Mouse (Mus musculus): Measurements from ENCODE around the gene AC129217.1. TPM values are rescaled to one million over a fixed set of nuclear protein-coding genes. Genes with fewer than 3 reads are reported as not detected.
A peak's percentile ranks its signal among the peaks of the same experiment; 100 is the strongest.
"Not testable (repeated sequence)": the region's sequence is repeated elsewhere in the genome, so short reads cannot be mapped to it uniquely, and the experiment has no call there.

The AC129217.1 gene
- polyA plus RNA-seq, 1 experiment from 2014 or later, result not detected

DNA sequence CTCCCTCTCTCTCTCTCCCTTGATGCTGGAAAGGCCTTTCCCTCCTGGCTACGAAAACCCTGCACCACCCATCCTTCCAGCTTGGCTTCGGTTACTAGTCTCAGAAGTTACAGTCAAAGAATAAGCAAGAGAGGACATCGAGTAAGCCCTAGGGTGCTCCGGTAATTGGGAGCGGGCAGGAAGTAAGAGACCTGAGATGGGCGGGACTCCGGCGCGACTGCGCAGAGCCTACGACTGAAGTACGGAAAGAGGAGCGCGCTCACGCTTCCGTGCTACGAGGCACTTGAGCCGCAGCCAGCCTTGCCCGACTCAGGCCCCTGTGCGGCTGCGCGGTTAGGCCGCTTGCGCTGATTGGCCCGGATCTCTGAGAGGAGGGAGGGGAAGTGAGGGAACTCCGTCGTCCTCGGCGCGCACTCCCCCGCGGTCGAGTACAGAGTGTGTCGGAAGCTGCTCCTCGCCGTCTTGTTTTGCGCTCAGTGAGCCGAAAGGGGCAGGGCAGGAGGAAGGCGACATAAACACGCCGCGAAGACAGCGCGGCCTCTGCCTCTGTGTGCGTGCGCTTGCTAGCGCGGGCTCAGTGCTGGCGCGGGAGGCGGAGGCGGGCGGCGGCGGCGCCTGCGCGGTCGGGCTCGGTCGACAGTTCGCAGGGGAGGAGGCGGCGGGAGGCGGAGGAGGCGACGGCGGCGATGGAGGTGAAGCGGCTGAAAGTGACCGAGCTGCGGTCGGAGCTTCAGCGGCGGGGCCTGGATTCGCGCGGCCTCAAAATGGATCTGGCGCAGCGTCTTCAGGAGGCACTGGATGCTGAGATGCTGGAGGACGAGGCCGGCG, 9.8 kb upstream of the AC129217.1 start, which contains the start of gene Hnrnpul2:
Gene Hnrnpul2, plus strand, starts transcription at position 415 of the 828 bp plus-strand sequence.
- under 1% methylated on average over 83 of the region's 83 CpGs for WGBS
- peak; percentile 96 for ATAC-seq (replicated peaks; ENCODE audit: low FRiP score)
- peak within 1 kb of the TSS; percentile 100 for H3K4me3 ChIP-seq (ENCODE audit: low read depth, low read length)
- peak within 1 kb of the TSS; percentile 99 for H3K27ac ChIP-seq (ENCODE audit: low read depth, low read length)
- no peaks in the 10 kb centered on the region for H3K27me3 ChIP-seq (ENCODE audit: control insufficient read depth, insufficient read depth, low read length)
- peak within 1 kb of the TSS; percentile 79 for H3K4me2 ChIP-seq (ENCODE audit: low read depth, low read length, severe bottlenecking)
- H3K9ac ChIP-seq (ENCODE audit: low read length), result peak within 1 kb of the TSS; percentile 98
- H3K9me3 ChIP-seq (ENCODE audit: control insufficient read depth, low read length), result no peaks in the 10 kb centered on the region
- peaks cover 7% of the 10 kb centered on the region; the same call in 1 of the 2 replicates for H3K36me3 ChIP-seq (ENCODE audit: control insufficient read depth, insufficient read depth, low read length)
- peak; percentile 97 for DNase-seq (ENCODE audit: low spot score)
- H3K4me1 ChIP-seq (replicated peaks; ENCODE audit: control insufficient read depth, insufficient read depth, low read length), result peaks cover 20% of the 10 kb centered on the region

GRCm38 (mm10) chr19:8820424-8820956, 9.1 kb upstream of the AC129217.1 start:
- no peak for DNase-seq (ENCODE audit: low spot score)
- no peaks in the 10 kb centered on the region for H3K27me3 ChIP-seq (ENCODE audit: control insufficient read depth, insufficient read depth, low read length)
- no peaks in the 10 kb centered on the region for H3K9me3 ChIP-seq (ENCODE audit: control insufficient read depth, low read length)
- H3K27ac ChIP-seq (ENCODE audit: low read depth, low read length), result peak overlapping the region; percentile 99
- ATAC-seq (replicated peaks; ENCODE audit: low FRiP score), result peak; percentile 29
- peak overlapping the region; percentile 98 for H3K9ac ChIP-seq (ENCODE audit: low read length)
- H3K4me3 ChIP-seq (ENCODE audit: low read depth, low read length), result peak overlapping the region; percentile 100
- peaks cover 20% of the 10 kb centered on the region for H3K4me1 ChIP-seq (replicated peaks; ENCODE audit: control insufficient read depth, insufficient read depth, low read length)
- WGBS, result under 1% methylated on average over 48 of the region's 48 CpGs
- H3K4me2 ChIP-seq (ENCODE audit: low read depth, low read length, severe bottlenecking), result peak overlapping the region; percentile 79
- peaks cover 12% of the 10 kb centered on the region; the same call in 1 of the 2 replicates for H3K36me3 ChIP-seq (ENCODE audit: control insufficient read depth, insufficient read depth, low read length)

GRCm38 (mm10) chr19:8821146-8821545, 8.4 kb upstream of the AC129217.1 start:
- Histone ChIP-seq H3K9me3 (ENCODE audit: control insufficient read depth, low read length) (no peaks in the 10 kb centered on the region), H3K27me3 (ENCODE audit: control insufficient read depth, insufficient read depth, low read length) (no peaks in the 10 kb centered on the region), H3K27ac (ENCODE audit: low read depth, low read length) (peak overlapping the region; percentile 99; the same call in 1 of the 2 replicates), H3K36me3 (ENCODE audit: control insufficient read depth, insufficient read depth, low read length) (peaks cover 15% of the 10 kb centered on the region), H3K4me3 (ENCODE audit: low read depth, low read length) (peak overlapping the region; percentile 100), H3K4me1 (replicated peaks; ENCODE audit: control insufficient read depth, insufficient read depth, low read length) (peaks cover 20% of the 10 kb centered on the region), H3K4me2 (ENCODE audit: low read depth, low read length, severe bottlenecking) (peak overlapping the region; percentile 79), H3K9ac (ENCODE audit: low read length) (peak overlapping the region; percentile 98)
- 3% methylated on average over 7 of the region's 7 CpGs for WGBS
- DNase-seq (ENCODE audit: low spot score) (no peak), ATAC-seq (replicated peaks; ENCODE audit: low FRiP score) (no peak)

DNA sequence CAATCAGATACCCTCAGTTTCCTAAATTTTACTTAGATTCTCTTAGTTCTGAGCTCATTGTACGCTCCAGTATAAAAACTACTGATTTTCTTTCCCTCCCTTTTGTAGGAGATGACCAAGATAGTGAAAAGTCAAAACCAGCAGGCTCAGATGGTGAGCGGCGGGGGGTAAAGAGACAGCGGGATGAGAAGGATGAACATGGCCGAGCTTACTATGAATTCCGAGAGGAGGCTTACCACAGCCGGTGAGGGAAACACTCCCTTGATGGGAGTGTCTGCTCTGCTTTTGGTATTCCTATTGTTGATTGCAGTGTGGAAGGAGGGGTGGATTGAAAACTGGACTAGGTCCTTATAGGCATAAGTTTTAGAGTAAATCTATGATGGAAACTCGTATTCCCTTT, 6.9 kb upstream of the AC129217.1 start:
- Histone ChIP-seq H3K4me3 (ENCODE audit: low read depth, low read length) (peak overlapping the region; percentile 100; the same call in 1 of the 2 replicates), H3K36me3 (ENCODE audit: control insufficient read depth, insufficient read depth, low read length) (peaks cover 27% of the 10 kb centered on the region), H3K9me3 (ENCODE audit: control insufficient read depth, low read length) (no peaks in the 10 kb centered on the region), H3K4me1 (replicated peaks; ENCODE audit: control insufficient read depth, insufficient read depth, low read length) (peaks cover 12% of the 10 kb centered on the region; the same call in 1 of the 2 replicates), H3K27me3 (ENCODE audit: control insufficient read depth, insufficient read depth, low read length) (no peaks in the 10 kb centered on the region), H3K4me2 (ENCODE audit: low read depth, low read length, severe bottlenecking) (peak overlapping the region; percentile 79), H3K27ac (ENCODE audit: low read depth, low read length) (no peak overlapping the region), H3K9ac (ENCODE audit: low read length) (peak overlapping the region; percentile 23; the same call in 1 of the 2 replicates)
- WGBS, result 86% methylated on average over 8 of the region's 8 CpGs
- DNase-seq (ENCODE audit: low spot score) (no peak), ATAC-seq (replicated peaks; ENCODE audit: low FRiP score) (no peak)

DNA sequence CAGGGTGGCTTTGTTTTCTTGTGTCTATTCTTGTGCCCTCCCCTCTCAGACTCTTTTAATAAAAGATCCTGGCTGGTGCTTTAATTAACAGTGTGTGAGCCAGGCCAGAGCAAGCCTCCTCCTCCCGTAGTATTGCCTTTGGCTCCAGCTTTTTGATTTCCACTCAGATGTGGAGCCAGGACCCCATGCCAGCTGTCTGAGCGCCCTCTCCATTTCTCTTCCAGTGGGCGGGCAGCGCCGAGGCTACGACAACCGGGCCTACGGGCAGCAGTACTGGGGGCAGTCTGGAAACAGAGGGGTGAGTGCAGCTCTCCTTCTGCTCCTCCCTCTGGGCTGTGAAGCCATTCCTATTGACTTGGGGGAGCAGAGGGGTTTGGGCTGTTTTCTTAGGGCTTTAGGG, 1.1 kb downstream of the AC129217.1 start:
- no peaks in the 10 kb centered on the region for H3K27me3 ChIP-seq (ENCODE audit: control insufficient read depth, insufficient read depth, low read length)
- H3K4me3 ChIP-seq (ENCODE audit: low read depth, low read length), result no peak overlapping the region
- DNase-seq (ENCODE audit: low spot score) (no peak), ATAC-seq (replicated peaks; ENCODE audit: low FRiP score) (no peak)
- 94% methylated on average over 8 of the region's 8 CpGs for WGBS
- H3K27ac ChIP-seq (ENCODE audit: low read depth, low read length), result no peak overlapping the region
- H3K4me2 ChIP-seq (ENCODE audit: low read depth, low read length, severe bottlenecking), result no peak overlapping the region
- no peaks in the 10 kb centered on the region for H3K4me1 ChIP-seq (replicated peaks; ENCODE audit: control insufficient read depth, insufficient read depth, low read length)
- no peaks in the 10 kb centered on the region for H3K9me3 ChIP-seq (ENCODE audit: control insufficient read depth, low read length)
- peaks cover 51% of the 10 kb centered on the region for H3K36me3 ChIP-seq (ENCODE audit: control insufficient read depth, insufficient read depth, low read length)
- H3K9ac ChIP-seq (ENCODE audit: low read length), result no peak overlapping the region

DNA sequence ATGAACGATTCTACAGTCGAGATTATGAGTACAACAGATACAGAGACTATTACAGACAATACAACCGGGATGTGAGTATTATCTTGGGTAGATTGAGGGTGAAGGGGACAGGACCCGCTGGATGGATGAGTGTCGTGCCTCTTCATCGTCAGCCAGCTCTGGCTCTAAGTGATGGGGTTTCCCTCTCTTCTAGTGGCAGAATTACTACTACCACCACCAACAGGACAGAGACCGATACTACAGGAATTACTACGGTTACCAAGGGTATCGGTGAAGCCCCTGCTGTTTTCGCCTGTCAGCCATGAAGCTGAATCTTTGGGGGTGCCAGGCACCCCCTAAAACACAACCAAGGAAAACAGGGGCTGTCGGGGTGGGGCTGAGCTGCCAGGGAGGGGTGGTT, 1.7 kb downstream of the AC129217.1 start:
- ATAC-seq (replicated peaks; ENCODE audit: low FRiP score) (no peak), DNase-seq (ENCODE audit: low spot score) (no peak)
- no peaks in the 10 kb centered on the region for H3K27me3 ChIP-seq (ENCODE audit: control insufficient read depth, insufficient read depth, low read length)
- H3K36me3 ChIP-seq (ENCODE audit: control insufficient read depth, insufficient read depth, low read length), result peaks cover 48% of the 10 kb centered on the region
- no peak overlapping the region for H3K4me3 ChIP-seq (ENCODE audit: low read depth, low read length)
- no peaks in the 10 kb centered on the region for H3K4me1 ChIP-seq (replicated peaks; ENCODE audit: control insufficient read depth, insufficient read depth, low read length)
- H3K9me3 ChIP-seq (ENCODE audit: control insufficient read depth, low read length), result no peaks in the 10 kb centered on the region
- no peak overlapping the region for H3K27ac ChIP-seq (ENCODE audit: low read depth, low read length)
- WGBS, result 85% methylated on average over 11 of the region's 11 CpGs
- no peak overlapping the region for H3K4me2 ChIP-seq (ENCODE audit: low read depth, low read length, severe bottlenecking)
- H3K9ac ChIP-seq (ENCODE audit: low read length), result no peak overlapping the region

DNA sequence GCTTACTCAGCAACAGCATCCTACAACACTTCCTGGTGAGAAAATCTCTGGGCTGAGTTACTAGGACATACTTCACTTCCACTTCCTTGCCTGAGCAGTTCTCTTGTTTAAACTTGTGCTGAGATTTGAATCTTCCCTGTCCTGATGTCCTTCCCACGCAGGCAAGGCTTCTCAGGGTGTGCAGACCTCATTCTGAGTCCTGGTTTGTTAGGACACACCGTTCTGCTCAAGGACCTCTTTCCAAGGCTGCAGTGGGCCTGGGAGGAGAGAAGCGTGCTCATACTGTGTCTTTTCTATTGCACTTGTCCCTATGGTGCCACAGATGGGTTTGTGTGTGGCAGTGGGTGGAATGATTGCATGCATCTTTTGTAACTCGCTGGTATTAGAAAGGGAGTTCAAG, 3.4 kb downstream of the AC129217.1 start:
- 94% methylated on average over 4 of the region's 4 CpGs for WGBS
- no peak overlapping the region for H3K4me2 ChIP-seq (ENCODE audit: low read depth, low read length, severe bottlenecking)
- ATAC-seq (replicated peaks; ENCODE audit: low FRiP score) (no peak), DNase-seq (ENCODE audit: low spot score) (no peak)
- no peak overlapping the region for H3K4me3 ChIP-seq (ENCODE audit: low read depth, low read length)
- H3K36me3 ChIP-seq (ENCODE audit: control insufficient read depth, insufficient read depth, low read length), result peaks cover 34% of the 10 kb centered on the region
- H3K9me3 ChIP-seq (ENCODE audit: control insufficient read depth, low read length), result no peaks in the 10 kb centered on the region
- no peaks in the 10 kb centered on the region for H3K27me3 ChIP-seq (ENCODE audit: control insufficient read depth, insufficient read depth, low read length)
- no peaks in the 10 kb centered on the region for H3K4me1 ChIP-seq (replicated peaks; ENCODE audit: control insufficient read depth, insufficient read depth, low read length)
- no peak overlapping the region for H3K9ac ChIP-seq (ENCODE audit: low read length)
- H3K27ac ChIP-seq (ENCODE audit: low read depth, low read length), result no peak overlapping the region

DNA sequence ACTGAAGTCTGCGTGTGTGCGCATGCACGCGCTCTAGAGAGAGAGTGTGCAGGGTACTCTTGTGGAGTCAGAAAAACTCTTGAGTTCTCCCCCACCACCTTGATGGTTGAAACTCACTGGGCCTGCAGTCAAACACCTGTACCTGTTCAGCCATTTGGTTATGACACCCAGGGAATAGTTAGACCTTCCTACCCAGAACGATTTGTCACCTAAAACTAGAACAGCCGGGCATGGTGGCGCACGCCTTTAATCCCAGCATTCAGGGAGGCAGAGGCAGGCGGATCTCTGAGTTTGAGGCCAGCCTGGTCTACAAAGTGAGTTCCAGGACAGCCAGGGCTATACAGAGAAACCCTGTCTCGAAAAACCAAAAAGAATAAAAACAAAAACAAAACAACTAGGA, 6.8 kb downstream of the AC129217.1 start:
- H3K9ac ChIP-seq (ENCODE audit: low read length); H3K4me2 ChIP-seq (ENCODE audit: low read depth, low read length, severe bottlenecking); H3K27me3 ChIP-seq (ENCODE audit: control insufficient read depth, insufficient read depth, low read length); H3K27ac ChIP-seq (ENCODE audit: low read depth, low read length); DNase-seq (ENCODE audit: low spot score); H3K9me3 ChIP-seq (ENCODE audit: control insufficient read depth, low read length); H3K4me3 ChIP-seq (ENCODE audit: low read depth, low read length); ATAC-seq (replicated peaks; ENCODE audit: low FRiP score): not testable (repeated sequence)
- peaks cover 16% of the 10 kb centered on the region for H3K4me1 ChIP-seq (replicated peaks; ENCODE audit: control insufficient read depth, insufficient read depth, low read length)
- H3K36me3 ChIP-seq (ENCODE audit: control insufficient read depth, insufficient read depth, low read length), result peaks cover 21% of the 10 kb centered on the region
- WGBS, result 95% methylated on average over 10 of the region's 10 CpGs

Data from forebrain, embryonic 11.5 days (tissue).